Mouse (Mus musculus) ES-E14 (cell line): Measurements from ENCODE around the gene Lpcat2b. TPM values are rescaled to one million over a fixed set of nuclear protein-coding genes. Genes with fewer than 3 reads are reported as not detected.
"Not testable (repeated sequence)": the region's sequence is repeated elsewhere in the genome, so short reads cannot be mapped to it uniquely, and the experiment has no call there.

Experiments used
- DNase-seq: peaks from one replicate; pipeline ENCODE4 v3.0.0-alpha.2; 2013; ENCODE audit warnings: low read depth, low spot score
- H3K27ac ChIP-seq: 2 replicates; pipeline ENCODE4 v1.5.1; 2012; ENCODE audit warnings: low read depth, mild to moderate bottlenecking, low read length, moderate library complexity, mixed read lengths; ENCODE audit not compliant: poor library complexity, insufficient read depth, severe bottlenecking
- H3K36me3 ChIP-seq: 2 replicates; pipeline ENCODE4 v1.6.1; 2012; ENCODE audit warnings: mild to moderate bottlenecking, low read length, moderate library complexity, mixed read lengths; ENCODE audit not compliant: control insufficient read depth, poor library complexity, insufficient read depth, severe bottlenecking
- H3K4me1 ChIP-seq, 2 experiments: fragments of 150-350 bp in 1 of 2; sonication (generic) in 1 of 2; 2 replicates each; pipeline ENCODE4 v1.6.1; 2012; ENCODE audit warnings: low read length in 2 of 2, mild to moderate bottlenecking in 1 of 2, mixed read lengths in 1 of 2; ENCODE audit not compliant: control insufficient read depth in 2 of 2, insufficient read depth in 2 of 2, poor library complexity in 1 of 2
- H3K4me3 ChIP-seq, 2 experiments: fragments of 150-350 bp in 1 of 2; sonication (generic) in 1 of 2; 2 replicates each; pipeline ENCODE4 v1.5.1; 2012; ENCODE audit warnings: low read length in 2 of 2, low read depth in 1 of 2, mild to moderate bottlenecking in 1 of 2, mixed read lengths in 1 of 2; ENCODE audit not compliant: insufficient read depth in 1 of 2, poor library complexity in 1 of 2, severe bottlenecking in 1 of 2
- H3K9ac ChIP-seq: 2 replicates; pipeline ENCODE4 v1.6.1; 2012; ENCODE audit warnings: low read depth, mild to moderate bottlenecking, low read length, mixed read lengths; ENCODE audit not compliant: poor library complexity, insufficient read depth, severe bottlenecking
- H3K9me3 ChIP-seq: fragments of 150-350 bp; sonication (generic); 2 replicates; pipeline ENCODE4 v1.6.1; 2012; ENCODE audit warnings: low read depth, mild to moderate bottlenecking, low read length; ENCODE audit not compliant: control insufficient read depth, insufficient read depth
- CHD2 ChIP-seq: IDR thresholded peaks from 2 replicates; pipeline ENCODE4 v1.6.1; 2014; ENCODE audit warnings: mild to moderate bottlenecking, low read depth, low read length, inconsistent platforms
- HCFC1 ChIP-seq: IDR thresholded peaks from 2 replicates; pipeline ENCODE4 v1.6.1; 2012; ENCODE audit warnings: low read length, inconsistent platforms, borderline replicate concordance; ENCODE audit not compliant: insufficient read depth
- MAFK ChIP-seq: IDR thresholded peaks from 2 replicates; pipeline ENCODE4 v1.6.1; 2014; ENCODE audit warnings: mild to moderate bottlenecking, low read depth, low read length, inconsistent platforms; ENCODE audit not compliant: insufficient read depth
- ZC3H11A ChIP-seq: IDR thresholded peaks from 2 replicates; pipeline ENCODE4 v1.6.1; 2012; ENCODE audit warnings: low read depth, mild to moderate bottlenecking, inconsistent platforms, low read length, borderline replicate concordance
- ZNF384 ChIP-seq: IDR thresholded peaks from 2 replicates; pipeline ENCODE4 v1.6.1; 2012; ENCODE audit warnings: low read depth, low read length, inconsistent platforms
- in situ Hi-C, 2 experiments: fragments of 600-800 bp; cut with MboI; formaldehyde crosslinking; loops; one replicate each; pipeline ENCODE4 v1.15.1; 2025; ENCODE audit warnings: low sequenced_read_pairs in 2 of 2, inconsistent platforms in 1 of 2; ENCODE audit not compliant: unreplicated experiment in 2 of 2
- total RNA-seq: library from RNA; depleted of rRNA; stranded (reverse); fragments of 300-350 nt; gene quantifications from 2 replicates; pipeline ENCODE4 v1.2.3, GENCODE M21; 2012; rRNA removed

Gene Lpcat2b
- not detected in 2 replicates for total RNA-seq

DNA sequence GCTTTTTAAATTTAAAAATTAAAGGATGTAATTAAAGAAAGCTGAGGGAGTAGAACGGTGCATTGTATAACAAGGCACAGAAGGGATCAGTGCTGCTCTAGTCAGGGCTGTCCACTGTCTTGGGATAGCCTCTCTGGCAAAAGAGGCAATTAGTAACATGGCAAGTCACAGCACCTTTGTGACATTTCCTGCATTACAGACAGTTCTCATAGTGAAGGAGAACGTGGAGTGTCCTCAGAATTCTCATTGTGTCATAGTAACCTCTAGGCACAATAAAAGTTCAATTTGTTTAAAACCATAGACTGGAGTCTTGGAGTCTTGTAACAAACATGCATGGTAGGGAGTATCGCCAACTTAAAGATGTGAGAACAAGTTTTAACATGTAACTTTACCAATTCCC lies at the start of gene Lpcat2b:
Lpcat2b (plus strand) TSS at position 301 of the 400 bp plus-strand sequence.
- H3K9ac ChIP-seq, result no peak within 1 kb of the TSS
- no peaks in the 10 kb centered on the region for H3K4me1 ChIP-seq
- no peak for DNase-seq
- TF ChIP-seq HCFC1 (no peak), MAFK (no peak), ZC3H11A (no peak), ZNF384 (no peak), CHD2 (no peak)
- H3K4me3 ChIP-seq, result no peak within 1 kb of the TSS
- no peaks in the 10 kb centered on the region for H3K9me3 ChIP-seq
- no peaks in the 10 kb centered on the region for H3K36me3 ChIP-seq
- in situ Hi-C loops, result no loop called here
- no peak within 1 kb of the TSS for H3K27ac ChIP-seq

DNA sequence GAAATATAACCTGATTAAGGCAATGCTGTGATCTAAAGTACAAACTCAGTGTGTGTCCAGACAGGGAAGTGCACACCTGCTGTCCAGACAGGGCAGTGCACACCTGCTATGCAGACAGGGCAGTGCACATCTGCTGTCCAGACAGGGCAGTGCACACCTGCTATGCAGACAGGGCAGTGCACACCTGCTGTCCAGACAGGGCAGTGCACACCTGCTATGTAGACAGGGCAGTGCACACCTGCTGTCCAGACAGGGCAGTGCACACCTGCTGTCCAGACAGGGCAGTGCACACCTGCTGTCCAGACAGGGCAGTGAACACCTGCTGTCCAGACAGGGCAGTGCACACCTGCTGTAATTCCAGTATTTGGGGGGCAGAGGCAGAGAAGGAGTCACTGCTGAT lies 44.9 kb upstream of the Lpcat2b start:
- H3K27ac ChIP-seq, in situ Hi-C loops, H3K4me3 ChIP-seq, DNase-seq, H3K4me1 ChIP-seq, H3K36me3 ChIP-seq, H3K9ac ChIP-seq, H3K9me3 ChIP-seq: not testable (repeated sequence)

DNA sequence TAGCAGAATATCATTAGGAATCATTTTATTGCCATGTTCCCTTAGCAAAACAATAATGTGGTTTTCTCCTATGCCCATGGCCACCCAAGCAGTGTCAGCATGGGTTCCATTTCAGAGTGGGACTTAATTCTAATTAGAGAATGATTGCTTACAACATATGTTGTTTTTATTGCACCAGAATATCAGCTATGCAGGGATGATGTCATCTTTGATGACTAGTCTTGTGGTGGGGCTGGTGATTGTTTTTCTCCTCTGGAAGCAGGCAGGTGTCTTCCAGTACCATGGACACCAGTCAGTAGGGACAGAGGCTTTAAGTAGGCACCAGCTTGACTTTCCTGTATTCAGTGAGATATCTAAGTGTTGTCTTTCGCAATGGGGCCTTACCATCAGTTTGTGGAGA lies 43.6 kb upstream of the Lpcat2b start:
- no peaks in the 10 kb centered on the region for H3K36me3 ChIP-seq
- no peak overlapping the region for H3K27ac ChIP-seq
- H3K9ac ChIP-seq, result no peak overlapping the region
- H3K9me3 ChIP-seq, result no peaks in the 10 kb centered on the region
- TF ChIP-seq ZC3H11A, result no peak
- TF ChIP-seq HCFC1, result no peak
- DNase-seq, result no peak
- in situ Hi-C loops, result no loop called here
- no peaks in the 10 kb centered on the region for H3K4me1 ChIP-seq
- H3K4me3 ChIP-seq, result no peak overlapping the region

DNA sequence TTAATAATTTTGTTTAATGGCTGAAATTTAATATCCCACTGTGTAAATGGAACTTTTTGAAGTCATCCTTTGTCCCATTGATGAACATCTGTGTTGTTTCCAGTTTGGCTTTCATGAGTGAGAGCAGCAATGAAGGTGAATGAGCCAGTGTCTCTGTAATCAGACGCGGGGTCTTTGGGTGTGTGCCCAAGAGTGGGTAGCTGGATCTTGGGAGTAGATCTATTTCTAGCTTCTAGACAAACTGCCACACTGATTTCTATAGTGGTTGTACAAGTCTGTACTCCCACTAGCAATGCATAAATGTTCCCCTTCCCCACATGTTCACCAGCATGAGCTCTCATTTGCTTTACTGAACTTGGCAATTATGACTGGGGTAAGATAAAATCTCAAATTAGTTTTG lies 42.0 kb upstream of the Lpcat2b start:
- no peak for DNase-seq
- no peak for TF ChIP-seq CHD2
- TF ChIP-seq HCFC1, result no peak
- no peak for TF ChIP-seq ZC3H11A
- no peak for TF ChIP-seq ZNF384
- no peak for TF ChIP-seq MAFK
- H3K4me3 ChIP-seq, result no peak overlapping the region
- H3K27ac ChIP-seq, result no peak overlapping the region
- in situ Hi-C loops, result no loop called here
- H3K4me1 ChIP-seq, result no peaks in the 10 kb centered on the region
- no peak overlapping the region for H3K9ac ChIP-seq
- no peaks in the 10 kb centered on the region for H3K36me3 ChIP-seq
- H3K9me3 ChIP-seq, result no peaks in the 10 kb centered on the region

DNA sequence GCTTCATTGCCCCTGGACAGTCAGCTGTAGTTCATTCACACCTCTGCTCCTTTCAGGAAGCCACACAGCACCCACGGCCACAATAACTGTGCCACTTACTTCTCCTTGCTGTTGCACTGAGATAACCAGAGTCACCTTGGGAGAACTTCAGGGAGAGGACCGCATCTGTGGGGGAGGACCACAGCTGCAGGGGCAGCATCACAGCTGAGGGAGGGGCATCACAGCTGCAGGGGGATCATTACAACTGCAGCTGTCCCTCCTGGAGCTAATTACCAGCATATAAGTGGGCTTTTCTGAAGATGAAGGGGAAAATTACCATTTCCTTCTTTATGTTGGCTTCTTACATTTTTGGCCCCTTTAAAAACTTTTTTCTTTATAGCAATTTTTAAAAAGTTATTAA lies 36.9 kb upstream of the Lpcat2b start:
- in situ Hi-C loops, result no loop called here
- TF ChIP-seq CHD2 (no peak), ZNF384 (no peak), MAFK (no peak), ZC3H11A (no peak), HCFC1 (no peak)
- Histone ChIP-seq H3K27ac (no peak overlapping the region), H3K9ac (no peak overlapping the region), H3K9me3 (no peaks in the 10 kb centered on the region), H3K4me1 (no peaks in the 10 kb centered on the region), H3K36me3 (no peaks in the 10 kb centered on the region), H3K4me3 (no peak overlapping the region)
- no peak for DNase-seq
